Mouse (Mus musculus) brown adipose tissue, adult 24 weeks (tissue): ENCODE data around the gene Gm19684. TPM values are rescaled to one million over a fixed set of nuclear protein-coding genes. Genes with fewer than 3 reads are reported as not detected.

Experiments
- polyA plus RNA-seq: library from polyadenylated mRNA; stranded (reverse); fragments of >200 nt; gene quantifications from 2 replicates; pipeline ENCODE4 v1.2.4, GENCODE M21; 2012; ENCODE audit not compliant: missing spikeins, insufficient read depth, insufficient read length

Gm19684 gene
- polyA plus RNA-seq, 1 experiment = not detected

Other genes with a start within 250 kb of the Gm19684 start
- 17.0 and 26.4 TPM in 2 replicates for gene Dhx16, start 241.9 kb upstream of the Gm19684 start, polyA plus RNA-seq
- 125 and 142 TPM in 2 replicates for gene 2310061I04Rik, start 224.2 kb upstream of the Gm19684 start, polyA plus RNA-seq
- 19.1 and 42.2 TPM in 2 replicates for gene Atat1, start 211.6 kb upstream of the Gm19684 start, polyA plus RNA-seq
- gene Mrps18b, start 205.3 kb upstream of the Gm19684 start, polyA plus RNA-seq = 111 and 132 TPM in 2 replicates
- 13.4 and 49.3 TPM in 2 replicates for gene Ppp1r10, start 205.2 kb upstream of the Gm19684 start, polyA plus RNA-seq
- 69.2 and 77.7 TPM in 2 replicates for gene Abcf1, start 151.9 kb upstream of the Gm19684 start, polyA plus RNA-seq
- gene Gnl1, start 141.8 kb upstream of the Gm19684 start, polyA plus RNA-seq = 13.5 and 14.5 TPM in 2 replicates
- gene Prr3, start 141.4 kb upstream of the Gm19684 start, polyA plus RNA-seq = 5.3 and 6.8 TPM in 2 replicates
- gene H2-T24, start 101.1 kb upstream of the Gm19684 start, polyA plus RNA-seq = 3.3 and 3.9 TPM in 2 replicates
- 16.3 and 22.1 TPM in 2 replicates for gene H2-T23, start 88.8 kb upstream of the Gm19684 start, polyA plus RNA-seq
- gene H2-T22, start 78.9 kb upstream of the Gm19684 start, polyA plus RNA-seq = 57.5 and 83.0 TPM in 2 replicates
- not detected in 2 replicates for gene Gm6034, start 78.7 kb upstream of the Gm19684 start, polyA plus RNA-seq
- not detected in 2 replicates for gene Gm11127, start 63.3 kb upstream of the Gm19684 start, polyA plus RNA-seq
- gene Gm7030, start 7.7 kb downstream of the Gm19684 start, polyA plus RNA-seq = not detected in 2 replicates
- gene Gm8909, start 46.9 kb downstream of the Gm19684 start, polyA plus RNA-seq = not detected in 2 replicates
- gene H2-T3, start 68.6 kb downstream of the Gm19684 start, polyA plus RNA-seq = not detected in 2 replicates
- gene Rpp21, start 136.4 kb downstream of the Gm19684 start, polyA plus RNA-seq = 49.0 and 66.3 TPM in 2 replicates
- 5.5 and 6.2 TPM in 2 replicates for gene Trim39, start 150.6 kb downstream of the Gm19684 start, polyA plus RNA-seq
- gene H2-M10.2, start 164.8 kb downstream of the Gm19684 start, polyA plus RNA-seq = not detected in 2 replicates
- not detected in 2 replicates for gene H2-M10.1, start 204.5 kb downstream of the Gm19684 start, polyA plus RNA-seq
- not detected in 2 replicates for gene H2-M10.3, start 246.7 kb downstream of the Gm19684 start, polyA plus RNA-seq